Mouse (Mus musculus) forebrain, embryonic 14.5 days (tissue): ENCODE measurements around the gene Efnb1. TPM values are rescaled to one million over a fixed set of nuclear protein-coding genes. Genes with fewer than 3 reads are reported as not detected.

Source experiments
- ATAC-seq: fragments of 200-750 bp; cut with Nextera tagmentation; 2 replicates; pipeline ENCODE4 v1.8.0; 2017; ENCODE audit warnings: mild to moderate bottlenecking, moderate library complexity
- DNase-seq: peaks from one replicate; pipeline ENCODE4 v3.0.0-alpha.2; 2015; ENCODE audit warnings: low spot score
- H3K27ac ChIP-seq: fragments of 300-500 bp; sonication (generic); 2 replicates; pipeline ENCODE4 v1.5.1; 2014; ENCODE audit warnings: low read depth, mild to moderate bottlenecking, control low read depth, low read length, moderate library complexity
- H3K27me3 ChIP-seq: fragments of 300-500 bp; sonication (generic); replicated peaks from 2 replicates; pipeline ENCODE4 v1.6.1; 2014; ENCODE audit warnings: low read length, control low read depth, mixed read lengths; ENCODE audit not compliant: control insufficient read depth, insufficient read depth
- H3K36me3 ChIP-seq: fragments of 300-500 bp; sonication (generic); 2 replicates; pipeline ENCODE4 v1.6.1; 2014; ENCODE audit warnings: low read length, control low read depth; ENCODE audit not compliant: control insufficient read depth, insufficient read depth
- H3K4me1 ChIP-seq: fragments of 300-500 bp; sonication (generic); 2 replicates; pipeline ENCODE4 v1.6.1; 2014; ENCODE audit warnings: antibody characterized with exemption, low read length, control low read depth; ENCODE audit not compliant: control insufficient read depth, insufficient read depth
- H3K4me2 ChIP-seq: fragments of 300-500 bp; sonication (generic); 2 replicates; pipeline ENCODE4 v1.6.1; 2014; ENCODE audit warnings: mild to moderate bottlenecking, control low read depth, low read length
- H3K4me3 ChIP-seq: fragments of 300-500 bp; sonication (generic); 2 replicates; pipeline ENCODE4 v1.5.1; 2014; ENCODE audit warnings: low read depth, low read length, control low read depth
- H3K9ac ChIP-seq: fragments of 300-500 bp; sonication (generic); 2 replicates; pipeline ENCODE4 v1.6.1; 2014; ENCODE audit warnings: mild to moderate bottlenecking, low read length, control low read depth, moderate library complexity
- H3K9me3 ChIP-seq: fragments of 300-500 bp; sonication (generic); replicated peaks from 2 replicates; pipeline ENCODE4 v1.6.1; 2016; ENCODE audit warnings: low read length, control low read depth, mixed read lengths; ENCODE audit not compliant: control insufficient read depth
- WGBS: fragments of 180-500 bp; shearing (Covaris S2); extraction: QIAGEN DNeasy Blood & Tissue Kit; methylation state at CpG from one replicate; pipeline ENCODE4 v1.1.7; 2014; 5-methylcytosine and 5-hydroxymethylcytosine counted together
- polyA plus RNA-seq: library from polyadenylated mRNA; unstranded; fragments of >200 nt; fragmentation: Nextera tagmentation; extraction: Ambion mirVana; gene quantifications from 2 replicates; pipeline ENCODE4 v1.2.1, GENCODE M21; 2014

The Efnb1 gene
- polyA plus RNA-seq, 1 experiment from 2014 or later, result 46.5 TPM

GRCm38 (mm10) chrX:99167014-99167413, 31.1 kb downstream of the Efnb1 start:
- Histone ChIP-seq H3K9me3 (no peaks in the 10 kb centered on the region), H3K4me1 (no peaks in the 10 kb centered on the region), H3K27me3 (no peaks in the 10 kb centered on the region), H3K4me2 (no peak overlapping the region), H3K4me3 (no peak overlapping the region), H3K27ac (no peak overlapping the region), H3K9ac (no peak overlapping the region), H3K36me3 (no peaks in the 10 kb centered on the region)
- no peak for DNase-seq
- ATAC-seq, result no peak
- 72% methylated on average over 1 of the region's 1 CpGs for WGBS

- no peak overlapping the region for H3K9ac ChIP-seq
- H3K36me3 ChIP-seq, result no peaks in the 10 kb centered on the region
- no peak overlapping the region for H3K4me2 ChIP-seq
- no peaks in the 10 kb centered on the region for H3K4me1 ChIP-seq
- no peak overlapping the region for H3K27ac ChIP-seq
- no peaks in the 10 kb centered on the region for H3K9me3 ChIP-seq
- ATAC-seq (no peak), DNase-seq (no peak)
- no peak overlapping the region for H3K4me3 ChIP-seq
- H3K27me3 ChIP-seq, result no peaks in the 10 kb centered on the region
- WGBS, result 69% methylated on average over 7 of the region's 7 CpGs
Measured at GRCm38 (mm10) chrX:99167550-99167949, 31.6 kb downstream of the Efnb1 start.

- Histone ChIP-seq H3K27me3 (no peaks in the 10 kb centered on the region), H3K4me3 (no peak overlapping the region), H3K4me2 (no peak overlapping the region), H3K36me3 (no peaks in the 10 kb centered on the region), H3K9ac (no peak overlapping the region), H3K27ac (no peak overlapping the region), H3K9me3 (no peaks in the 10 kb centered on the region), H3K4me1 (no peaks in the 10 kb centered on the region)
- DNase-seq (no peak), ATAC-seq (no peak; the same call in 1 of the 2 replicates)
- WGBS, result 55% methylated on average over 5 of the region's 5 CpGs
Measured at GRCm38 (mm10) chrX:99172301-99172700, 36.4 kb downstream of the Efnb1 start.

GRCm38 (mm10) chrX:99185081-99185596, 49.2 kb downstream of the Efnb1 start:
- 30% methylated on average over 8 of the region's 9 CpGs for WGBS
- Histone ChIP-seq H3K9me3 (no peaks in the 10 kb centered on the region), H3K4me1 (peaks cover 5% of the 10 kb centered on the region; the same call in 1 of the 2 replicates), H3K9ac (no peak overlapping the region), H3K27ac (peak overlapping the region; percentile 69; the same call in 1 of the 2 replicates), H3K36me3 (no peaks in the 10 kb centered on the region), H3K4me2 (no peak overlapping the region), H3K4me3 (no peak overlapping the region), H3K27me3 (no peaks in the 10 kb centered on the region)
- ATAC-seq (peak; percentile 78), DNase-seq (peak; percentile 81)

GRCm38 (mm10) chrX:99186497-99187435, 50.8 kb downstream of the Efnb1 start:
- WGBS, result 31% methylated on average over 10 of the region's 10 CpGs

GRCm38 (mm10) chrX:99191441-99192087, 55.6 kb downstream of the Efnb1 start:
- WGBS, result 78% methylated on average over 10 of the region's 10 CpGs
- 0 out of 2 replicates have a peak, but pooled peaks cover 3% of the 10 kb centered on the region for H3K4me1 ChIP-seq
- H3K27ac ChIP-seq, result no peak overlapping the region
- H3K4me3 ChIP-seq, result no peak overlapping the region
- H3K9ac ChIP-seq, result no peak overlapping the region
- H3K36me3 ChIP-seq, result no peaks in the 10 kb centered on the region
- DNase-seq (no peak), ATAC-seq (no peak)
- H3K27me3 ChIP-seq, result no peaks in the 10 kb centered on the region
- H3K4me2 ChIP-seq, result no peak overlapping the region
- no peaks in the 10 kb centered on the region for H3K9me3 ChIP-seq

More at GRCm38 (mm10) chrX:99186497-99187435, 50.8 kb downstream of the Efnb1 start:
- Histone ChIP-seq H3K27ac (peak overlapping the region; percentile 69), H3K9me3 (no peaks in the 10 kb centered on the region), H3K27me3 (no peaks in the 10 kb centered on the region), H3K9ac (no peak overlapping the region), H3K4me1 (peaks cover 5% of the 10 kb centered on the region; the same call in 1 of the 2 replicates), H3K36me3 (no peaks in the 10 kb centered on the region), H3K4me3 (no peak overlapping the region), H3K4me2 (no peak overlapping the region)
- ATAC-seq (peak; percentile 85), DNase-seq (peak; percentile 89)

GRCm38 (mm10) chrX:99196910-99197309, 61.0 kb downstream of the Efnb1 start:
- peaks cover 22% of the 10 kb centered on the region for H3K4me1 ChIP-seq
- peak overlapping the region; percentile 1; the same call in 1 of the 2 replicates for H3K27ac ChIP-seq
- H3K36me3 ChIP-seq, result no peaks in the 10 kb centered on the region
- no peak overlapping the region for H3K4me3 ChIP-seq
- WGBS, result 32% methylated on average over 9 of the region's 9 CpGs
- no peak for DNase-seq
- no peak overlapping the region for H3K9ac ChIP-seq
- no peaks in the 10 kb centered on the region for H3K27me3 ChIP-seq
- H3K9me3 ChIP-seq, result no peaks in the 10 kb centered on the region
- no peak for ATAC-seq
- H3K4me2 ChIP-seq, result no peak overlapping the region

- DNase-seq (no peak), ATAC-seq (peak; percentile 71)
- H3K4me2 ChIP-seq, result peak overlapping the region; percentile 41
- peak overlapping the region; percentile 56 for H3K9ac ChIP-seq
- H3K4me1 ChIP-seq, result peaks cover 22% of the 10 kb centered on the region
- no peaks in the 10 kb centered on the region for H3K9me3 ChIP-seq
- 31% methylated on average over 9 of the region's 9 CpGs for WGBS
- H3K27me3 ChIP-seq, result no peaks in the 10 kb centered on the region
- no peaks in the 10 kb centered on the region for H3K36me3 ChIP-seq
- peak overlapping the region; percentile 95 for H3K27ac ChIP-seq
- no peak overlapping the region for H3K4me3 ChIP-seq
Measured at GRCm38 (mm10) chrX:99198532-99198931, 62.6 kb downstream of the Efnb1 start.
